Comparison of ENCODE assay signal across 8 mouse cellular contexts in genomic region chr12:99150126-99150525, GRCm38 (mm10).
DNase-seq lines count a peak whose midpoint lies in the region; ATAC-seq and TF ChIP-seq lines count a peak whose summit lies in the region.
"Had no signal": no experiment of that assay in that cellular context is flagged by ENCODE, and none has a peak within 500 bp of the region (broad histone marks: within the 10 kb centered on the region; RNA-seq: fewer than 3 reads in every experiment).

No protein-coding gene starts in this region.

- no peak overlapping the region for H3K27ac ChIP-seq in liver, adult 2 months (replicated peaks; ENCODE audit: insufficient read depth, low read depth, low read length)
- no peak overlapping the region for H3K27ac ChIP-seq in liver, embryonic 11.5 days (ENCODE audit: low read depth, low read length)
- H3K27ac ChIP-seq in thymus, adult 2 months (ENCODE audit: control insufficient read depth, insufficient read depth, low read length), result no peak overlapping the region
- H3K27ac ChIP-seq: neural tube, embryonic 12.5 days had no signal

- no peaks in the 10 kb centered on the region for H3K27me3 ChIP-seq in liver, adult 2 months (ENCODE audit: control insufficient read depth, insufficient read depth, low read length)
- H3K27me3 ChIP-seq in liver, embryonic 11.5 days (replicated peaks; ENCODE audit: control insufficient read depth, insufficient read depth, low read length), result no peaks in the 10 kb centered on the region
- no peaks in the 10 kb centered on the region for H3K27me3 ChIP-seq in thymus, adult 2 months (ENCODE audit: control insufficient read depth, insufficient read depth, low read length)
- H3K27me3 ChIP-seq: neural tube, embryonic 12.5 days had no signal

- no peaks in the 10 kb centered on the region for H3K4me1 ChIP-seq in liver, adult 2 months (ENCODE audit: control insufficient read depth, insufficient read depth, low read length)
- no peaks in the 10 kb centered on the region for H3K4me1 ChIP-seq in liver, embryonic 11.5 days (replicated peaks; ENCODE audit: control insufficient read depth, insufficient read depth, low read length)
- peaks cover 8% of the 10 kb centered on the region for H3K4me1 ChIP-seq in thymus, adult 2 months (replicated peaks; ENCODE audit: control insufficient read depth, insufficient read depth, low read length)

- no peak overlapping the region for H3K9ac ChIP-seq in liver, adult 2 months (ENCODE audit: low read depth, low read length)
- H3K9ac ChIP-seq in liver, embryonic 11.5 days (ENCODE audit: low read depth, low read length), result no peak overlapping the region
- H3K9ac ChIP-seq: neural tube, embryonic 12.5 days had no signal

- no peak for TF ChIP-seq POLR2A in liver, adult 2 months (IDR thresholded peaks at IDR 0.05; ENCODE audit: extremely low read depth, insufficient read depth, low read length)
- TF ChIP-seq POLR2A in thymus, adult 2 months (IDR thresholded peaks at IDR 0.05; ENCODE audit: control insufficient read depth, extremely low read depth, insufficient read depth, low read length, poor library complexity), result no peak

- no peak for ATAC-seq in liver, embryonic 11.5 days (replicated peaks; ENCODE audit: low FRiP score)

- DNase-seq in liver, adult 2 months (ENCODE audit: extremely low read depth, low read depth, low spot score), result peak; percentile 44
- no peak for DNase-seq in liver, embryonic 11.5 days (ENCODE audit: low spot score)
- peak; percentile 75 for DNase-seq in ZHBTc4 (ENCODE audit: low read depth, low spot score)
- peak; percentile 54 to 79 for DNase-seq in cerebellum, postnatal 14 days
- peak; percentile 5 for DNase-seq in hindlimb bud, embryonic 11.5 days (ENCODE audit: extremely low spot score, low read depth, low spot score)
- peak; percentile 53 for DNase-seq in mesoderm, embryonic 11.5 days (ENCODE audit: low read depth, low spot score)
- DNase-seq in thymus, adult 2 months, result peak; percentile 79

- H3K4me2 ChIP-seq in liver, embryonic 11.5 days, result no peak overlapping the region
- H3K4me2 ChIP-seq: neural tube, embryonic 12.5 days had no signal

- H3K36me3 ChIP-seq in liver, adult 2 months (ENCODE audit: control insufficient read depth, insufficient read depth, low read length), result no peaks in the 10 kb centered on the region
- no peaks in the 10 kb centered on the region for H3K36me3 ChIP-seq in liver, embryonic 11.5 days (ENCODE audit: control insufficient read depth, insufficient read depth, low read length)
- no peaks in the 10 kb centered on the region for H3K36me3 ChIP-seq in thymus, adult 2 months (ENCODE audit: control insufficient read depth, insufficient read depth, low read length)
- H3K36me3 ChIP-seq: neural tube, embryonic 12.5 days had no signal

- H3K79me2 ChIP-seq in liver, adult 2 months (ENCODE audit: control insufficient read depth, insufficient read depth, low read length), result no peaks in the 10 kb centered on the region

- no peak overlapping the region for H3K4me3 ChIP-seq in liver, adult 2 months (ENCODE audit: insufficient read depth, low read depth, low read length)
- H3K4me3 ChIP-seq in liver, embryonic 11.5 days (ENCODE audit: low read depth, low read length), result no peak overlapping the region
- H3K4me3 ChIP-seq in thymus, adult 2 months (ENCODE audit: control insufficient read depth, insufficient read depth, low read length), result no peak overlapping the region
- H3K4me3 ChIP-seq: neural tube, embryonic 12.5 days had no signal

- peak; percentile 92 for TF ChIP-seq CTCF in liver, adult 2 months (IDR thresholded peaks at IDR 0.05; ENCODE audit: low read depth, low read length)
- peak; percentile 58; the same call in 1 of the 2 replicates for TF ChIP-seq CTCF in thymus, adult 2 months (IDR thresholded peaks at IDR 0.05; ENCODE audit: borderline replicate concordance, control insufficient read depth, extremely low read depth, insufficient read depth, low read length, poor library complexity)

- H3K9me3 ChIP-seq in liver, embryonic 11.5 days (ENCODE audit: control insufficient read depth, low read length), result no peaks in the 10 kb centered on the region

- 40% methylated on average over 4 of the region's 4 CpGs for WGBS in liver, adult 2 months
- 44% methylated on average over 4 of the region's 4 CpGs for WGBS in liver, embryonic 11.5 days
- 53% methylated on average over 4 of the region's 4 CpGs for WGBS in thymus, adult 2 months
